Mouse (Mus musculus): ENCODE results near the gene Malrd1. TPM values are rescaled to one million over a fixed set of nuclear protein-coding genes. Genes with fewer than 3 reads are reported as not detected.

Malrd1 gene
- total RNA-seq (2021): not detected
- long read RNA-seq, experiment 1: 0 reads
- long read RNA-seq, experiment 2: 0 reads

GRCm38 (mm10) chr2:15526241-15526924 lies at the start of gene Malrd1:
Gene Malrd1 (plus strand): TSS chr2:15526479.
- intact Hi-C loops (cut with DNase I; ENCODE audit: low total_unique reads): no loop called here
- no peak for DNase-seq

GRCm38 (mm10) chr2:15538643-15539042 lies 12.4 kb downstream of the Malrd1 start:
- intact Hi-C loops (cut with DNase I; ENCODE audit: low total_unique reads): no loop called here
- no peak for DNase-seq

- intact Hi-C loops (cut with DNase I; ENCODE audit: low total_unique reads): no loop called here
- DNase-seq: no peak
Measured at GRCm38 (mm10) chr2:15613327-15613948, 87.2 kb downstream of the Malrd1 start.

- DNase-seq: no peak
- intact Hi-C loops (cut with DNase I; ENCODE audit: low total_unique reads): no loop called here
Measured at GRCm38 (mm10) chr2:15614026-15614425, 87.7 kb downstream of the Malrd1 start.

GRCm38 (mm10) chr2:15635761-15636160 lies 109.5 kb downstream of the Malrd1 start:
- intact Hi-C loops (cut with DNase I; ENCODE audit: low total_unique reads): no loop called here
- DNase-seq: no peak

GRCm38 (mm10) chr2:15643864-15644263 lies 117.6 kb downstream of the Malrd1 start:
- intact Hi-C loops (cut with DNase I; ENCODE audit: low total_unique reads): no loop called here
- DNase-seq: no peak

- intact Hi-C loops (cut with DNase I; ENCODE audit: low total_unique reads): no loop called here
- no peak for DNase-seq
Measured at GRCm38 (mm10) chr2:15656388-15656787, 130.1 kb downstream of the Malrd1 start.

- intact Hi-C loops (cut with DNase I; ENCODE audit: low total_unique reads): no loop called here
Measured at GRCm38 (mm10) chr2:15702977-15703376, 176.7 kb downstream of the Malrd1 start.

GRCm38 (mm10) chr2:15740945-15741344 lies 214.7 kb downstream of the Malrd1 start:
- intact Hi-C loops (cut with DNase I; ENCODE audit: low total_unique reads): no loop called here
- DNase-seq: no peak

More at GRCm38 (mm10) chr2:15702977-15703376, 176.7 kb downstream of the Malrd1 start:
- DNase-seq: no peak

- intact Hi-C loops (cut with DNase I; ENCODE audit: low total_unique reads): no loop called here
- DNase-seq: no peak
Measured at GRCm38 (mm10) chr2:15744979-15745688, 218.9 kb downstream of the Malrd1 start.

GRCm38 (mm10) chr2:15784818-15785217 lies 258.5 kb downstream of the Malrd1 start:
- DNase-seq: no peak
- intact Hi-C loops (cut with DNase I; ENCODE audit: low total_unique reads): no loop called here

- DNase-seq: no peak
Measured at GRCm38 (mm10) chr2:15815724-15816123, 289.4 kb downstream of the Malrd1 start.

GRCm38 (mm10) chr2:15869380-15869779 lies 343.1 kb downstream of the Malrd1 start:
- intact Hi-C loops (cut with DNase I; ENCODE audit: low total_unique reads): no loop called here
- no peak for DNase-seq

More at GRCm38 (mm10) chr2:15815724-15816123, 289.4 kb downstream of the Malrd1 start:
- intact Hi-C loops (cut with DNase I; ENCODE audit: low total_unique reads): no loop called here

- intact Hi-C loops (cut with DNase I; ENCODE audit: low total_unique reads): no loop called here
Measured at GRCm38 (mm10) chr2:15893418-15894120, 367.3 kb downstream of the Malrd1 start.

GRCm38 (mm10) chr2:15925432-15925831 lies 399.2 kb downstream of the Malrd1 start:
- intact Hi-C loops (cut with DNase I; ENCODE audit: low total_unique reads): no loop called here

More at GRCm38 (mm10) chr2:15893418-15894120, 367.3 kb downstream of the Malrd1 start:
- no peak for DNase-seq

GRCm38 (mm10) chr2:15926041-15926440 lies 399.8 kb downstream of the Malrd1 start:
- DNase-seq: no peak
- intact Hi-C loops (cut with DNase I; ENCODE audit: low total_unique reads): no loop called here

More at GRCm38 (mm10) chr2:15925432-15925831, 399.2 kb downstream of the Malrd1 start:
- no peak for DNase-seq

GRCm38 (mm10) chr2:15931479-15931878 lies 405.2 kb downstream of the Malrd1 start:
- no peak for DNase-seq
- intact Hi-C loops (cut with DNase I; ENCODE audit: low total_unique reads): no loop called here

GRCm38 (mm10) chr2:15931924-15932323 lies 405.6 kb downstream of the Malrd1 start:
- intact Hi-C loops (cut with DNase I; ENCODE audit: low total_unique reads): no loop called here
- DNase-seq: no peak

- no peak for DNase-seq
- intact Hi-C loops (cut with DNase I; ENCODE audit: low total_unique reads): no loop called here
Measured at GRCm38 (mm10) chr2:15932340-15932739, 406.1 kb downstream of the Malrd1 start.

GRCm38 (mm10) chr2:16002925-16003324 lies 476.6 kb downstream of the Malrd1 start:
- intact Hi-C loops (cut with DNase I; ENCODE audit: low total_unique reads): no loop called here
- DNase-seq: no peak
